Mouse (Mus musculus): ENCODE data around the gene Tnik. TPM values are rescaled to one million over a fixed set of nuclear protein-coding genes. Genes with fewer than 3 reads are reported as not detected.

Tnik gene
- polyA plus RNA-seq, 1 experiment, result 13.8 TPM

GRCm38 (mm10) chr3:28368746-28369145, 105.7 kb downstream of the Tnik start:
- Histone ChIP-seq H3K36me3 (replicated peaks; ENCODE audit: low read length) (peaks cover 71% of the 10 kb centered on the region), H3K4me1 (peaks cover 87% of the 10 kb centered on the region), H3K4me3 (replicated peaks) (peak overlapping the region; percentile 57), H3K27me3 (replicated peaks) (no peaks in the 10 kb centered on the region), H3K9me3 (no peaks in the 10 kb centered on the region)
- no peak for TF ChIP-seq GATA1 (IDR thresholded peaks at IDR 0.05; ENCODE audit: borderline replicate concordance, low read length)
- TF ChIP-seq FLI1 (IDR thresholded peaks at IDR 0.05; ENCODE audit: low read length), result no peak

GRCm38 (mm10) chr3:28369266-28369665, 106.3 kb downstream of the Tnik start:
- Histone ChIP-seq H3K9me3 (no peaks in the 10 kb centered on the region), H3K4me1 (peaks cover 82% of the 10 kb centered on the region), H3K4me3 (replicated peaks) (no peak overlapping the region), H3K27me3 (replicated peaks) (no peaks in the 10 kb centered on the region), H3K36me3 (replicated peaks; ENCODE audit: low read length) (peaks cover 66% of the 10 kb centered on the region)
- TF ChIP-seq FLI1 (IDR thresholded peaks at IDR 0.05; ENCODE audit: low read length) (no peak), GATA1 (IDR thresholded peaks at IDR 0.05; ENCODE audit: borderline replicate concordance, low read length) (no peak)

- Histone ChIP-seq H3K9me3 (no peaks in the 10 kb centered on the region), H3K36me3 (replicated peaks; ENCODE audit: low read length) (peaks cover 62% of the 10 kb centered on the region), H3K4me3 (replicated peaks) (no peak overlapping the region), H3K27me3 (replicated peaks) (no peaks in the 10 kb centered on the region), H3K4me1 (peaks cover 78% of the 10 kb centered on the region)
- TF ChIP-seq GATA1 (IDR thresholded peaks at IDR 0.05; ENCODE audit: borderline replicate concordance, low read length) (no peak), FLI1 (IDR thresholded peaks at IDR 0.05; ENCODE audit: low read length) (no peak)
Measured at GRCm38 (mm10) chr3:28369698-28370097, 106.7 kb downstream of the Tnik start.

GRCm38 (mm10) chr3:28371583-28371982, 108.6 kb downstream of the Tnik start:
- peaks cover 67% of the 10 kb centered on the region for H3K4me1 ChIP-seq
- H3K9me3 ChIP-seq, result no peaks in the 10 kb centered on the region
- no peak for TF ChIP-seq FLI1 (IDR thresholded peaks at IDR 0.05; ENCODE audit: low read length)
- no peak for TF ChIP-seq GATA1 (IDR thresholded peaks at IDR 0.05; ENCODE audit: borderline replicate concordance, low read length)
- H3K27me3 ChIP-seq (replicated peaks), result no peaks in the 10 kb centered on the region
- peaks cover 64% of the 10 kb centered on the region for H3K36me3 ChIP-seq (replicated peaks; ENCODE audit: low read length)
- no peak overlapping the region for H3K4me3 ChIP-seq (replicated peaks)

- H3K9me3 ChIP-seq, result no peaks in the 10 kb centered on the region
- no peak overlapping the region for H3K4me3 ChIP-seq (replicated peaks)
- H3K27me3 ChIP-seq (replicated peaks), result no peaks in the 10 kb centered on the region
- H3K36me3 ChIP-seq (replicated peaks; ENCODE audit: low read length), result peaks cover 57% of the 10 kb centered on the region
- H3K4me1 ChIP-seq, result peaks cover 58% of the 10 kb centered on the region
- TF ChIP-seq GATA1 (IDR thresholded peaks at IDR 0.05; ENCODE audit: borderline replicate concordance, low read length) (no peak), FLI1 (IDR thresholded peaks at IDR 0.05; ENCODE audit: low read length) (no peak)
Measured at GRCm38 (mm10) chr3:28372459-28372858, 109.4 kb downstream of the Tnik start.

GRCm38 (mm10) chr3:28374738-28375510, 111.9 kb downstream of the Tnik start:
- Histone ChIP-seq H3K4me1 (peaks cover 50% of the 10 kb centered on the region), H3K36me3 (replicated peaks; ENCODE audit: low read length) (peaks cover 48% of the 10 kb centered on the region), H3K9me3 (no peaks in the 10 kb centered on the region), H3K27me3 (replicated peaks) (no peaks in the 10 kb centered on the region), H3K4me3 (replicated peaks) (no peak overlapping the region)
- TF ChIP-seq FLI1 (IDR thresholded peaks at IDR 0.05; ENCODE audit: low read length), result no peak
- TF ChIP-seq GATA1 (IDR thresholded peaks at IDR 0.05; ENCODE audit: borderline replicate concordance, low read length), result no peak

- no peaks in the 10 kb centered on the region for H3K9me3 ChIP-seq
- peaks cover 51% of the 10 kb centered on the region for H3K4me1 ChIP-seq
- no peaks in the 10 kb centered on the region for H3K27me3 ChIP-seq (replicated peaks)
- H3K36me3 ChIP-seq (replicated peaks; ENCODE audit: low read length), result peaks cover 45% of the 10 kb centered on the region
- H3K4me3 ChIP-seq (replicated peaks), result no peak overlapping the region
- TF ChIP-seq FLI1 (IDR thresholded peaks at IDR 0.05; ENCODE audit: low read length) (no peak), GATA1 (IDR thresholded peaks at IDR 0.05; ENCODE audit: borderline replicate concordance, low read length) (no peak)
Measured at GRCm38 (mm10) chr3:28380224-28380623, 117.2 kb downstream of the Tnik start.

GRCm38 (mm10) chr3:28383526-28384126, 120.6 kb downstream of the Tnik start:
- Histone ChIP-seq H3K4me1 (peaks cover 47% of the 10 kb centered on the region), H3K4me3 (replicated peaks) (no peak overlapping the region), H3K36me3 (replicated peaks; ENCODE audit: low read length) (peaks cover 59% of the 10 kb centered on the region), H3K9me3 (no peaks in the 10 kb centered on the region), H3K27me3 (replicated peaks) (no peaks in the 10 kb centered on the region)
- TF ChIP-seq FLI1 (IDR thresholded peaks at IDR 0.05; ENCODE audit: low read length) (no peak), GATA1 (IDR thresholded peaks at IDR 0.05; ENCODE audit: borderline replicate concordance, low read length) (no peak)

- H3K4me1 ChIP-seq, result peaks cover 53% of the 10 kb centered on the region
- H3K4me3 ChIP-seq (replicated peaks), result no peak overlapping the region
- H3K27me3 ChIP-seq (replicated peaks), result no peaks in the 10 kb centered on the region
- TF ChIP-seq FLI1 (IDR thresholded peaks at IDR 0.05; ENCODE audit: low read length), result no peak
- H3K36me3 ChIP-seq (replicated peaks; ENCODE audit: low read length), result peaks cover 69% of the 10 kb centered on the region
- H3K9me3 ChIP-seq, result no peaks in the 10 kb centered on the region
Measured at GRCm38 (mm10) chr3:28385199-28385975, 122.4 kb downstream of the Tnik start.

- TF ChIP-seq GATA1 (IDR thresholded peaks at IDR 0.05; ENCODE audit: borderline replicate concordance, low read length), result no peak
- TF ChIP-seq FLI1 (IDR thresholded peaks at IDR 0.05; ENCODE audit: low read length), result no peak
- Histone ChIP-seq H3K27me3 (replicated peaks) (no peaks in the 10 kb centered on the region), H3K4me1 (peaks cover 59% of the 10 kb centered on the region), H3K9me3 (no peaks in the 10 kb centered on the region), H3K36me3 (replicated peaks; ENCODE audit: low read length) (peaks cover 61% of the 10 kb centered on the region), H3K4me3 (replicated peaks) (no peak overlapping the region)
Measured at GRCm38 (mm10) chr3:28388540-28388939, 125.5 kb downstream of the Tnik start.
